Mouse (Mus musculus): ENCODE measurements around the gene Hs6st2.

DNA sequence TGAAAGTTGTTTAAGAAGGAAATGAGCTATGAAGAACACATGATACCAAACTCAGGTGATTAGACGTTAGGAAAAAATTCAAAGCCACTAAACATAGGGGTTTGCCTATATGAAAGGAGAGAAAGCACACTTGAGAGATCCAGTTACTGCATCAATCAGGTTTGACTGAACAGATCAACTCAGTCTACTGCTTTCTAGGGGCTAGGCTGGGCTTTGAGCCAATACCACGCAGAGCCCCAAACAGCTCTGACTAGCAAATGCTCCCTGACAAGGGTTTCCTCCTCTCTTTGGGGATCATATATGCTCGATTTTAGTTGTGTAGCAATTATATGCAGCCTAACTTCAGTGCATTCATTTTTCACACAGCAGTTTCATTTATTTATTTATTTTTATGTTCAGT, 96.2 kb downstream of the Hs6st2 start:
- TF ChIP-seq CTCF (conservative IDR thresholded peaks at IDR 0.05; ENCODE audit: insufficient read depth, insufficient read length, low read depth, low read length) (no peak), POLR2A (IDR thresholded peaks at IDR 0.05; ENCODE audit: low read depth, low read length) (no peak)

All from kidney, adult 2 months (tissue).